Mouse (Mus musculus): ENCODE results near the gene Xpot. TPM values are rescaled to one million over a fixed set of nuclear protein-coding genes. Genes with fewer than 3 reads are reported as not detected.

Gene Xpot
- polyA plus RNA-seq, 1 experiment from 2014 or later: 25.6 TPM

DNA sequence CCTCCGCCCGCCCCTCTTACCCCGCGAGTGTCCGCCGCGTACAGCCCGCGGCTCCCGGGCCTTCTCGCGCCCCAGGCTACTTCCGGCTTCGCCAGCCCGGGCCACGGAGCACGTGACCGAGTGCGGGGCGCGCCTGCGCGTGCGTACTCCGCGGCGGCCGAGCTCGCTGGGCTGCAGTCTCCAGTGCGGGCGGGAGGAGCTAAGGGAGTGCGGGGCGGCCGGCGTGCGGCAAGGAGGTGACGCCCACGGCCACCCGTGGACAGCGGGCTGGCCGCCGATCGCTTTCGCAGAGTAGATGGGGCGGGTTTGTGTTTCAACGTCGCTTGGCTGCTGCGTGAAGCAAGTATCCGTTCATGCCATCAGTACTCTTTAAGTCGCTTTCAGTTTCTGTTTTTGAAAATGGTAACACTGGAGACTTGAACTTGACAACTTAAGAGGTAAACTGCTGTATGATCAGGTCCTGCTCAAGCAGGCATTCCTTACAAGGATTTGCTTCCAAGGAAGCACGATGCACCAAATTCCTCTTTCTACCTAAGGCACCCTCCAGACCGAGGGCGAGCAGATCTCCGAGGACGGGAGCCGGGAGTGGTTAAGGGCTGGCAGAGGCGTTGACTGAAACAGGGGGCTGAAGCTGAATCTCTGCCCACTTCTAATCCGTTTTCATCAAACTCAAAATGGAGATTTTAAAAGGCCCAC lies 39.3 kb downstream of the Xpot start, which contains the start of gene Tbk1:
Tbk1 (minus strand) TSS at position 113 of the 696 bp plus-strand sequence.
- Histone ChIP-seq H3K27ac (replicated peaks) (peak within 1 kb of the TSS; percentile 69), H3K27me3 (replicated peaks) (no peaks in the 10 kb centered on the region), H3K4me3 (replicated peaks) (peak within 1 kb of the TSS; percentile 85), H3K36me3 (peaks cover 34% of the 10 kb centered on the region), H3K4me1 (peaks cover 17% of the 10 kb centered on the region), H3K9me3 (replicated peaks) (no peaks in the 10 kb centered on the region), H3K9ac (replicated peaks) (peak within 1 kb of the TSS; percentile 89), H3K4me2 (peak within 1 kb of the TSS; percentile 82)
- WGBS: under 1% methylated on average over 58 of the region's 58 CpGs
- peak; percentile 98 for ATAC-seq (ENCODE audit: low FRiP score)

DNA sequence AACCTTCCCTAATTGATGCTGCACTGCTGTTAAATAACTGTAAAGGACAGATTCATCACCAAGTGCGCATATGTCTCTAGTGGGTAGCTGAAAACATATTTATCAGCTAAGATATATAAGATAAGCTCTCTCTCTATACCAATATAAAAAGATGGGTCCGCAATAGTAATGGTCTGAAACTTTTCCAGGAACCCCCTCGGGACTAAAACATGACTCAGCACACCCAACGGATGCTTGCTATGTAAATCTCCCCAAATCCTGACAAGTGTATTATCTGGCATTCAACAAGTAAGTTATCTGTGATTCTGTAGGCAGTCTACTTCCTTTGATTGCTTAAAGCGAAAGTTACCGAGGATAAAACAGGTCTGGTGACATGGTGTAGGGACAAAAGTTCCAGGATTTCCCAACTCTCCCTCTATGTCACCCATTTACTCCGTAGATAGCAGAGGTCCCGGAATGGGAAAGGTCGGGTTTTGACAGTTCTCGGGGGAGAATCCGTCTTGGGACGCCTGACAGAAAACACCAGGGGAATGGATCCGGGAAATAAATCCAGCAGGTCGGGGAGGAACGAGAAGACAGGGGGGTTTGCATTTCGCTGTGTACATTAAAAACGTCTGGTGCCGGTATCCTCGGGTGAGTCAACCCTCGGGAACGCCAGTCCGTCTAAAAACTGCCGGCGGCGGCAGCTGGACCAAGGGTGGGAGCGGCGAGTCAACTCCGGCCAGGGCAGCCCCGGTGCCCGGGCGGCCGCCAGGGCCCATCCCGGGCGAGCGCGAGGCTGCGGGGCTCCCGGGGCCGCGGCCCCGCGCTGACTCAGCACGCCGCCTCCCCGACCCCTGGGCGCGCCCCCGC lies 40.1 kb downstream of the Xpot start:
- ATAC-seq (ENCODE audit: low FRiP score): peak; percentile 80
- WGBS: 4% methylated on average over 31 of the region's 48 CpGs

DNA sequence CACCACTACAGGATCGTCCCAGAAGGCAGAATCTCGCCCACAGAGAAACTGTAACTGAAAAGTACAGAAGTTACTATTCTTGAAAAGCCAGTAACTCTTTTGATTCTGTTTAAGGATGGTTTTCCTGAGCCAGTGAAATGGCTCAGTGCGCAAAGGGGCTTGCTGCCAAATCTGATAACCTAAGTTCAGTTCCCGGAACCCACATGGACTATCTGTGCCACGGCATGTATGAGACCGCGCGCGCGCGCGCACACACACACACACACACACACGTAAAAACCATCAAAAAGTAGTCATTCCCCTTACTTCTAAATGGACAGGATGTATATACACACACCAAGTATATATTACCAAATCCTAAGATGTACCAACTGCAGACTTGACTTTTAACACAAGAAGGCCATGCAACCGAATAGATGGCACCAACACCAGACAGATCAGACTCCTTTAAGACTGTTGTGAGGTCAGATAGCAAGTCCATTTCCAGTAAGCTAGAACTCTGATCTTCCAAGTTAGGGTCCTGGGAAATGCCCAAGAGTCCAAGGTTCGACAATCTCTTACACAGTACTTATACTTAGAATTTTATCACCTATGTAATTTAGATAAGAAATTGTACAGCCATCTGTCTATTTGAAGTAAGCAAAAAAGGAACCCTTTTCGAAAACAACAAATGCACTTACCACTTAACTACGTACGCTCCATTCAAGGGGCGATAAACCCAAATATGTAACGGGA lies 40.9 kb downstream of the Xpot start:
- ATAC-seq (ENCODE audit: low FRiP score): no peak
- no peaks in the 10 kb centered on the region for H3K27me3 ChIP-seq (replicated peaks)
- no peak overlapping the region for H3K27ac ChIP-seq (replicated peaks)
- H3K4me2 ChIP-seq: peak overlapping the region; percentile 82
- peak overlapping the region; percentile 89 for H3K9ac ChIP-seq (replicated peaks)
- peak overlapping the region; percentile 85 for H3K4me3 ChIP-seq (replicated peaks)
- H3K36me3 ChIP-seq: peaks cover 42% of the 10 kb centered on the region
- H3K4me1 ChIP-seq: peaks cover 17% of the 10 kb centered on the region
- 90% methylated on average over 20 of the region's 20 CpGs for WGBS
- H3K9me3 ChIP-seq (replicated peaks): no peaks in the 10 kb centered on the region

More for the DNA sequence above, 40.1 kb downstream of the Xpot start:
- Histone ChIP-seq H3K27me3 (replicated peaks) (no peaks in the 10 kb centered on the region), H3K9me3 (replicated peaks) (no peaks in the 10 kb centered on the region), H3K27ac (replicated peaks) (peak overlapping the region; percentile 69), H3K4me1 (peaks cover 17% of the 10 kb centered on the region), H3K9ac (replicated peaks) (peak overlapping the region; percentile 89), H3K36me3 (peaks cover 36% of the 10 kb centered on the region), H3K4me2 (peak overlapping the region; percentile 82), H3K4me3 (replicated peaks) (peak overlapping the region; percentile 85)

DNA sequence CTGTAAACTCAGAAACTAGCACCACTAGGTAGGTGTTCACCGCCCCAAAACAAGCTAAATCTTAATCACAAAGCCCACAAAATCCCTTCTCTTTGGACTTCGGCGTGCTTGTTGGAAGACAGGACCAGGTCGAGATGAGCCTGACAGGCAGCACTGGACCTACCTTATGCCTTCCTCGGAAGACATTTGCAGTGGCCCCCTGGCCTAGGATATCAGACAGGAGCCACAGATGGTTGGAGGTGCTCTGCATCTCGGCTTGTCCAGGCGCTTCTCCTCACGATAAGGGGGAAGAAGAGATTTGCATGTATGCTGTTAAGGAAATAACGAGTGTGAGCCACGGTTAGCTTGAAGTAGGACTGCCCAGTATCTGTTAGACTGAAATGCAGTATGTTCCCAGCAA lies 42.1 kb downstream of the Xpot start:
- H3K27ac ChIP-seq (replicated peaks): no peak overlapping the region
- H3K4me3 ChIP-seq (replicated peaks): no peak overlapping the region
- 97% methylated on average over 10 of the region's 10 CpGs for WGBS
- no peaks in the 10 kb centered on the region for H3K27me3 ChIP-seq (replicated peaks)
- peaks cover 17% of the 10 kb centered on the region for H3K4me1 ChIP-seq
- ATAC-seq (ENCODE audit: low FRiP score): no peak
- H3K4me2 ChIP-seq: no peak overlapping the region
- peaks cover 40% of the 10 kb centered on the region for H3K36me3 ChIP-seq
- no peak overlapping the region for H3K9ac ChIP-seq (replicated peaks)
- H3K9me3 ChIP-seq (replicated peaks): no peaks in the 10 kb centered on the region

DNA sequence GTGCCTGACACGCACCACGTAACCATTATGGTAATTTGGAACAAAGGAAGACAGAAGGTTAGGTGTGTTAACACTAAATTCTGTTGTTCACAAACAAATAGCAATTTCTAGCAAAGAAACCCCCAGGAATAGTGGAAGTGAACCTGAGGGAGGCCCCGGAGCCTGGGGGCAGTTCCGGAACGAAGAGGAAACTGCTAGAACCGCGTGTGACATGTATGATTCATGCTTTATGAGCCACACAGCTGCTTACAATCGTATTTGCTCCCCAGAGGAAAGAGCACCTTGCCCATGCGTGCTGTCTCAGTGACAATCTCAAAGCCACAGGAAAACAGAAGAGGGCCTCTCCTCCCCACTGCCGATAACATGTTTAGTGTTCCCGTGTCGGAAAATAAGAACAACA lies 43.1 kb downstream of the Xpot start:
- Histone ChIP-seq H3K4me2 (no peak overlapping the region), H3K27ac (replicated peaks) (no peak overlapping the region), H3K27me3 (replicated peaks) (no peaks in the 10 kb centered on the region), H3K9ac (replicated peaks) (no peak overlapping the region), H3K4me3 (replicated peaks) (no peak overlapping the region), H3K36me3 (peaks cover 43% of the 10 kb centered on the region), H3K4me1 (peaks cover 17% of the 10 kb centered on the region), H3K9me3 (replicated peaks) (no peaks in the 10 kb centered on the region)
- no peak for ATAC-seq (ENCODE audit: low FRiP score)
- 90% methylated on average over 12 of the region's 12 CpGs for WGBS

DNA sequence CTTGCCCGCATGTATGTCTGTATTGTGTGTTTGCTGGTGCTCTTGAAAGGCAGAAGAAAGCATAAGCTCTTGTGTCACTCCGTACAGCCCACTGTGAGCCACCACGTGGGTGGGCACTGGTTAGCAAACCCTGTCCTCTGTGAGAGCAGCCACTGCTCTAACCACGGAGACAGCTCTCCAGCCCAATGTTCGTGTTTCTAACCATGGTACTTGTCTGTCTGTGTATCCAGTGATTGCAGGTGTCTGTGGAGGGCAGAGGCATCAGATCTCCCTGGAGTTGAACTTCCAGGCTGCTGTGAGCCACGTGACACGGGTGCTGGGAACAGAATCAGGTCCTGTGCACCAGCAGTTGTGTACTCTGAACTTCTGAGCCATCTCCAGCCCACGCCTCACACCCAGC lies 43.8 kb downstream of the Xpot start:
- Histone ChIP-seq H3K27ac (replicated peaks) (no peak overlapping the region), H3K36me3 (peaks cover 43% of the 10 kb centered on the region), H3K4me2 (no peak overlapping the region), H3K9ac (replicated peaks) (no peak overlapping the region), H3K27me3 (replicated peaks) (no peaks in the 10 kb centered on the region), H3K4me3 (replicated peaks) (no peak overlapping the region), H3K4me1 (peaks cover 17% of the 10 kb centered on the region), H3K9me3 (replicated peaks) (no peaks in the 10 kb centered on the region)
- 97% methylated on average over 8 of the region's 8 CpGs for WGBS
- no peak for ATAC-seq (ENCODE audit: low FRiP score)

DNA sequence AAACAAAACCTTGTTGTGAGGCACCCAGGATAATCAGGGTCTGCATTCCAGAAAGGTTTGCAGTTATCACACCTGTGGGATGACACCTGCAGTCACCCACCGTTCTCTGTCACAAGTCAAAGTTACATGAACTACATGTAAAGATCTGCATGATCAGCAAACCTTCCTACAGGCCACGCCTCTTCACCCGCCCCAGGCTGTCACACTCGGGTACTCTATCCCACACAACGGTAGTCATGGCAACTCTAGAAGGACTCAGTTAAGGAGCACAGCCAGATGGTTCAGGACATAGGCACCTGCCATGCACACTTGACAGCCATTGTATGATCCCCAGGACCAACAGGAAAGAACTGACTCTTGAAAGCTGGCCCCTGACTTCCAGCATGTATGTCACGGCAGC lies 44.7 kb downstream of the Xpot start:
- 72% methylated on average over 6 of the region's 6 CpGs for WGBS
- ATAC-seq (ENCODE audit: low FRiP score): no peak
- Histone ChIP-seq H3K4me2 (no peak overlapping the region), H3K9ac (replicated peaks) (no peak overlapping the region), H3K9me3 (replicated peaks) (no peaks in the 10 kb centered on the region), H3K27ac (replicated peaks) (no peak overlapping the region), H3K27me3 (replicated peaks) (no peaks in the 10 kb centered on the region), H3K4me1 (peaks cover 14% of the 10 kb centered on the region), H3K36me3 (peaks cover 43% of the 10 kb centered on the region), H3K4me3 (replicated peaks) (no peak overlapping the region)

DNA sequence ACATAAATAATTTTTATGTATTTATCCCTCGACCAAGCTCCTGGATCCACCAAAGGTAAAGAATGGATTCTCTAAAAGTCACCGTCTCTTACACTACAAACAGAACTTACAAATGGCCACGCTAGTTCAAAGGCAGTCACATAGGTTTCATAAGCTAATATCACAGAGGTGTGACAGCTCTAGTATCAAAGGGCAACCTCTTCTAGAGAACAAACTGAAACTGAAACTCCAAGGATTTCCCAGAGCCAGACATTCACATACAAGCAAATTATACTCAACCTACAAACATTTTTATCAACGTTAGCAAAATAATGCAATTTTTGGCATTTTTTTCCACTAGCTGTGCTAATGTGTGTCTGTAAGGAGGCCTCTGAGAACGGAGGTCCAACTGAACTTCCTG lies 45.8 kb downstream of the Xpot start:
- no peaks in the 10 kb centered on the region for H3K27me3 ChIP-seq (replicated peaks)
- no peak overlapping the region for H3K4me2 ChIP-seq
- H3K9me3 ChIP-seq (replicated peaks): no peaks in the 10 kb centered on the region
- H3K9ac ChIP-seq (replicated peaks): no peak overlapping the region
- peaks cover 49% of the 10 kb centered on the region for H3K36me3 ChIP-seq
- H3K4me1 ChIP-seq: peaks cover 7% of the 10 kb centered on the region
- no peak for ATAC-seq (ENCODE audit: low FRiP score)
- no peak overlapping the region for H3K4me3 ChIP-seq (replicated peaks)
- WGBS: 98% methylated on average over 5 of the region's 5 CpGs
- no peak overlapping the region for H3K27ac ChIP-seq (replicated peaks)

DNA sequence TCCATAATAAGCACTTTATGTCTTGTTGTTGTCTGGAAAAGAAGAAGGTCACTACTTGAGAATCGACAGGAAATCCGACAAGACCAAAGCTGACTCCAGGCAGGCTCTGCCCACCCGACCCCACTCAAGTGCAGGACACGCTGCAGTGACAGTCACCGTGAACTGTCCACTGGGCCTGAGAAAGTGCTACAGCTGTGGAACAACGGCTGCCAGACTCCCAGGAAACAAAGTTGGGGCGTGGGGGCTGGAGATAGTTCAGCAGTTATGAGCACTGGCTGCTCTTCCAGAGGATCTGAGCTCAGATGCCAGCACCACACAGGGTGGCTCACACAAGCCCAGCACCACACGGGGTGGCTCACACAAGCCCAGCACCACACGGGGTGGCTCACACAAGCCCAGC lies 49.8 kb downstream of the Xpot start:
- H3K9ac ChIP-seq (replicated peaks): no peak overlapping the region
- no peak for ATAC-seq (ENCODE audit: low FRiP score)
- peaks cover 44% of the 10 kb centered on the region for H3K36me3 ChIP-seq
- no peak overlapping the region for H3K27ac ChIP-seq (replicated peaks)
- no peak overlapping the region for H3K4me2 ChIP-seq
- no peak overlapping the region for H3K4me3 ChIP-seq (replicated peaks)
- H3K27me3 ChIP-seq (replicated peaks): no peaks in the 10 kb centered on the region
- no peaks in the 10 kb centered on the region for H3K4me1 ChIP-seq
- 89% methylated on average over 9 of the region's 9 CpGs for WGBS
- H3K9me3 ChIP-seq (replicated peaks): no peaks in the 10 kb centered on the region

DNA sequence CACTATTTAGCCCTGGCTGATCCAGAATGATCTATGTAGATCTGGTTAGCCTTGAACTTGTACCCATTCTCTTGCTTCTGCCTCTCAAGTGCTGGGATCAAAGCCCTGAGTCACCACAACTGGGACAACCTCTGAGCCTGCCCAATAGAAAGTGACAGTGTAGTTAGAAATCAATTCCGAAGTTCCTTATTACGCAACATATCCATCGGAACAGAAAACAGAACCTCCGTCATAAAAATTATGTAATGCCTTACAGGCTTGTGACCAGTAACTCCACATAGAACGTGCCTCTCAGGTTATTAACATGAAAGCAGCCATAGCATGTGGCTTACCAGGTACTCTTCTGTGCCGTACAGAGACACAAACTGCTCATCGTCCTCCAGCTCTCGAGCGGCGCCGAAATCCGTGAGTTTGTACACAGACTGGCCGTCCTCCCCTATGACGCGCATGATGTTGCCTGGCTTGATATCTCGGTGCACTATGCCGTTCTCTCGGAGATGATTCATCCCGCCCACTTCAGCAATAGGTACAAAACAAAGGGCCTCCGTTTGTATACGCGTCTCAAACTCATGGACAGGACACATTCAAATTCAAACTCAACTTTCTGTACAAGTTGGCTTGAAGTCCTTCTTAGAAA lies 54.5 kb downstream of the Xpot start:
- H3K4me2 ChIP-seq: no peak overlapping the region
- H3K4me1 ChIP-seq: peaks cover 11% of the 10 kb centered on the region
- WGBS: 97% methylated on average over 22 of the region's 22 CpGs
- ATAC-seq (ENCODE audit: low FRiP score): no peak
- H3K27me3 ChIP-seq (replicated peaks): no peaks in the 10 kb centered on the region
- no peak overlapping the region for H3K9ac ChIP-seq (replicated peaks)
- no peak overlapping the region for H3K27ac ChIP-seq (replicated peaks)
- H3K4me3 ChIP-seq (replicated peaks): no peak overlapping the region
- peaks cover 41% of the 10 kb centered on the region for H3K36me3 ChIP-seq
- no peaks in the 10 kb centered on the region for H3K9me3 ChIP-seq (replicated peaks)

DNA sequence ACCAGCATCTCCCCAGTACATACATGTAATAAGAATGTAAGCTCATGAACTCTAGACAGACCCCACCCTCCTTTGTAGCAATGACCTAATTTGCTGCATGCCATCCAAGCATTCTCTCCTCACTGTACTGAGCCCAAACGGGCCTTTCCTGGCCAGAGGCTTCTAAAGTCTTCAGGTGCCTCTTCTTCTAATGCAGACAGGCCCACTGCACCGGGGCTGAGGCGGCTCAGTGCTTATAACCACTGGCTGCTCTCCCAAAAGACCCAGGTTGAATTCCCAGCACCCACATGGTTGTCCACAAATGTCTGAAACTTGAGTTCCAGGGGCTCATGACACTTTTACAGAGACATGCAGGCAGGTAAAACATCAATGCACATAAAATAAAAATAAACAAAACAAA lies 55.1 kb downstream of the Xpot start:
- Histone ChIP-seq H3K9ac (replicated peaks) (no peak overlapping the region), H3K27ac (replicated peaks) (no peak overlapping the region), H3K9me3 (replicated peaks) (no peaks in the 10 kb centered on the region), H3K27me3 (replicated peaks) (no peaks in the 10 kb centered on the region), H3K4me2 (no peak overlapping the region), H3K4me1 (peaks cover 11% of the 10 kb centered on the region), H3K36me3 (peaks cover 41% of the 10 kb centered on the region), H3K4me3 (replicated peaks) (no peak overlapping the region)
- no peak for ATAC-seq (ENCODE audit: low FRiP score)
- WGBS: 97% methylated on average over 3 of the region's 3 CpGs
